Mouse (Mus musculus): ENCODE data around the gene Clcn3. TPM values are rescaled to one million over a fixed set of nuclear protein-coding genes. Genes with fewer than 3 reads are reported as not detected.

The Clcn3 gene
- polyA plus RNA-seq, 1 experiment from 2014 or later, result 32.7 TPM

- Histone ChIP-seq H3K4me3 (replicated peaks; ENCODE audit: low read length) (no peak overlapping the region), H3K27ac (ENCODE audit: low read length) (no peak overlapping the region), H3K36me3 (ENCODE audit: control insufficient read depth, insufficient read depth, low read length) (no peaks in the 10 kb centered on the region), H3K4me1 (ENCODE audit: control insufficient read depth, insufficient read depth, low read length) (no peaks in the 10 kb centered on the region), H3K9ac (ENCODE audit: low read length) (no peak overlapping the region), H3K4me2 (ENCODE audit: low read depth, low read length) (no peak overlapping the region), H3K27me3 (ENCODE audit: control insufficient read depth, insufficient read depth, low read length) (no peaks in the 10 kb centered on the region), H3K9me3 (replicated peaks; ENCODE audit: control insufficient read depth, low read length) (no peaks in the 10 kb centered on the region)
- 82% methylated on average over 4 of the region's 4 CpGs for WGBS
- ATAC-seq (ENCODE audit: insufficient read depth, low FRiP score), result no peak
Observed at GRCm38 (mm10) chr8:60868236-60868965, 114.7 kb downstream of the Clcn3 start.

GRCm38 (mm10) chr8:60867468-60868115 lies 115.5 kb downstream of the Clcn3 start:
- H3K36me3 ChIP-seq (ENCODE audit: control insufficient read depth, insufficient read depth, low read length), result no peaks in the 10 kb centered on the region

GRCm38 (mm10) chr8:60865504-60866114 lies 117.5 kb downstream of the Clcn3 start:
- Histone ChIP-seq H3K27me3 (ENCODE audit: control insufficient read depth, insufficient read depth, low read length) (no peaks in the 10 kb centered on the region), H3K27ac (ENCODE audit: low read length) (no peak overlapping the region), H3K4me3 (replicated peaks; ENCODE audit: low read length) (no peak overlapping the region), H3K4me1 (ENCODE audit: control insufficient read depth, insufficient read depth, low read length) (no peaks in the 10 kb centered on the region), H3K9me3 (replicated peaks; ENCODE audit: control insufficient read depth, low read length) (no peaks in the 10 kb centered on the region), H3K36me3 (ENCODE audit: control insufficient read depth, insufficient read depth, low read length) (no peaks in the 10 kb centered on the region), H3K4me2 (ENCODE audit: low read depth, low read length) (no peak overlapping the region), H3K9ac (ENCODE audit: low read length) (no peak overlapping the region)
- no peak for ATAC-seq (ENCODE audit: insufficient read depth, low FRiP score)
- WGBS, result 33% methylated on average over 3 of the region's 3 CpGs

More at GRCm38 (mm10) chr8:60867468-60868115, 115.5 kb downstream of the Clcn3 start:
- Histone ChIP-seq H3K27ac (ENCODE audit: low read length) (no peak overlapping the region), H3K4me3 (replicated peaks; ENCODE audit: low read length) (no peak overlapping the region), H3K27me3 (ENCODE audit: control insufficient read depth, insufficient read depth, low read length) (no peaks in the 10 kb centered on the region), H3K9me3 (replicated peaks; ENCODE audit: control insufficient read depth, low read length) (no peaks in the 10 kb centered on the region), H3K4me1 (ENCODE audit: control insufficient read depth, insufficient read depth, low read length) (no peaks in the 10 kb centered on the region), H3K4me2 (ENCODE audit: low read depth, low read length) (no peak overlapping the region), H3K9ac (ENCODE audit: low read length) (no peak overlapping the region)
- 63% methylated on average over 4 of the region's 4 CpGs for WGBS
- no peak for ATAC-seq (ENCODE audit: insufficient read depth, low FRiP score)

DNA sequence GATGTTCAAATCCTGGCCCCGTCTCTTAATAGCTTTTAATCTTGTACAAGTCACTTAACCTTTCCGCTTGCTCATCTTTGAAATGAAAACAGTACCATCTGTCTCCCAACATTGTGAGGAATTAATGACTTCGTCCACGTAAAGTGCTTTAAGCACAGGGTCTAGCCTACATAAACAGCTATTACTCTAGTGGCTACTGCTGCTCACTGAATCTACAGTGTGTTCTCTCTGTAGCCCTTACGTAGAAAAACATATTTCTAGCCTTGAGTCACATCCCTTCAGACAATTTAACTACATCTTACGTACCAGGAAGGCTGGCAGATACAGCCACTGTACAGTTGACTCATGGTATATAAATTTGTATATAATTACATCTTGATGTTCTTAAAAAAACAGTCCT lies 118.2 kb downstream of the Clcn3 start:
- H3K4me2 ChIP-seq (ENCODE audit: low read depth, low read length), result no peak overlapping the region
- no peaks in the 10 kb centered on the region for H3K4me1 ChIP-seq (ENCODE audit: control insufficient read depth, insufficient read depth, low read length)
- H3K9me3 ChIP-seq (replicated peaks; ENCODE audit: control insufficient read depth, low read length), result no peaks in the 10 kb centered on the region
- 57% methylated on average over 6 of the region's 6 CpGs for whole genome bisulfite sequencing
- H3K36me3 ChIP-seq (ENCODE audit: control insufficient read depth, insufficient read depth, low read length), result no peaks in the 10 kb centered on the region
- no peaks in the 10 kb centered on the region for H3K27me3 ChIP-seq (ENCODE audit: control insufficient read depth, insufficient read depth, low read length)
- H3K27ac ChIP-seq (ENCODE audit: low read length), result no peak overlapping the region
- H3K4me3 ChIP-seq (replicated peaks; ENCODE audit: low read length), result no peak overlapping the region
- H3K9ac ChIP-seq (ENCODE audit: low read length), result no peak overlapping the region
- ATAC-seq (ENCODE audit: insufficient read depth, low FRiP score), result no peak

DNA sequence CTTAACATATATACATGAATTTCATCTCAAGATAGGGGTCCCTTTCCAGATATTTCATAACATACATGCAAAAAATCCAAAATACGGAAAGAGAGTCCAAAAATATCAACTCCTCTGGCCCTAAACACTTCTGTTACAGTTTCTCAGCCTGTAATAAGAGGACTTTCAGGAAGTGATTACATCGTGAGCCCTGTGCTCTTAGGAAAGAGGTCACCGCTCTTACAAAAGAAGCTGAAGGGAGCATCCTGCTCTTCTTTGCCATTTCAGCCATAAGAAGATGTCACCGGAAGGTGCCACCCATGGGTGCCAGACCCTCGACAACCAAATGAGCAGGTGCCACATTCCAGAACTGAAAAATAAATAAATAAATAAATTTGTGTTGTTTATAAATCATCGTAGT lies 121.3 kb downstream of the Clcn3 start:
- H3K9me3 ChIP-seq (replicated peaks; ENCODE audit: control insufficient read depth, low read length), result no peaks in the 10 kb centered on the region
- H3K27ac ChIP-seq (ENCODE audit: low read length), result no peak overlapping the region
- no peaks in the 10 kb centered on the region for H3K27me3 ChIP-seq (ENCODE audit: control insufficient read depth, insufficient read depth, low read length)
- WGBS, result 87% methylated on average over 6 of the region's 6 CpGs
- no peak overlapping the region for H3K4me3 ChIP-seq (replicated peaks; ENCODE audit: low read length)
- H3K36me3 ChIP-seq (ENCODE audit: control insufficient read depth, insufficient read depth, low read length), result no peaks in the 10 kb centered on the region
- H3K9ac ChIP-seq (ENCODE audit: low read length), result no peak overlapping the region
- ATAC-seq (ENCODE audit: insufficient read depth, low FRiP score), result no peak
- H3K4me1 ChIP-seq (ENCODE audit: control insufficient read depth, insufficient read depth, low read length), result no peaks in the 10 kb centered on the region
- H3K4me2 ChIP-seq (ENCODE audit: low read depth, low read length), result no peak overlapping the region

- no peak for ATAC-seq (ENCODE audit: insufficient read depth, low FRiP score)
- Histone ChIP-seq H3K9ac (ENCODE audit: low read length) (no peak overlapping the region), H3K36me3 (ENCODE audit: control insufficient read depth, insufficient read depth, low read length) (no peaks in the 10 kb centered on the region), H3K4me2 (ENCODE audit: low read depth, low read length) (no peak overlapping the region), H3K9me3 (replicated peaks; ENCODE audit: control insufficient read depth, low read length) (no peaks in the 10 kb centered on the region), H3K4me3 (replicated peaks; ENCODE audit: low read length) (no peak overlapping the region), H3K27ac (ENCODE audit: low read length) (no peak overlapping the region), H3K27me3 (ENCODE audit: control insufficient read depth, insufficient read depth, low read length) (no peaks in the 10 kb centered on the region), H3K4me1 (ENCODE audit: control insufficient read depth, insufficient read depth, low read length) (no peaks in the 10 kb centered on the region)
- 82% methylated on average over 3 of the region's 3 CpGs for WGBS
Observed at GRCm38 (mm10) chr8:60860749-60861148, 122.4 kb downstream of the Clcn3 start.

Other genes with a start within 250 kb of the Clcn3 start
- gene Hpf1, start 92.9 kb downstream of the Clcn3 start, polyA plus RNA-seq (2015; fragmentation: Nextera tagmentation; extraction: Ambion mirVana), result 73.9 and 93.6 TPM in 2 replicates
- gene Nek1, start 9.9 kb upstream of the Clcn3 start, polyA plus RNA-seq (2015; fragmentation: Nextera tagmentation; extraction: Ambion mirVana), result 17.5 and 17.9 TPM in 2 replicates
- 10.2 and 11.0 TPM in 2 replicates for gene Sh3rf1, start 240.6 kb upstream of the Clcn3 start, polyA plus RNA-seq (2015; fragmentation: Nextera tagmentation; extraction: Ambion mirVana)